Mouse (Mus musculus) liver, postnatal 0 days (tissue): ENCODE results near the gene Mme.

Experiments
- CTCF ChIP-seq: sonication (generic); IDR thresholded peaks from 2 replicates; pipeline ENCODE4 v1.5.1; 2016; ENCODE audit warnings: antibody characterized with exemption, low read depth
- EP300 ChIP-seq: IDR thresholded peaks from 2 replicates; pipeline ENCODE4 v1.6.1; 2016; ENCODE audit warnings: antibody characterized with exemption, low read depth, mild to moderate bottlenecking

GRCm38 (mm10) chr3:63325615-63326014 lies 84.3 kb downstream of the Mme start:
- no peak for TF ChIP-seq CTCF
- no peak for TF ChIP-seq EP300
